Mouse (Mus musculus): ENCODE measurements around the gene Efnb3. TPM values are rescaled to one million over a fixed set of nuclear protein-coding genes. Genes with fewer than 3 reads are reported as not detected.

Gene Efnb3
- total and polyA plus RNA-seq, 2 experiments from 2014 or later, result 145 to 166 TPM

GRCm38 (mm10) chr11:69605726-69606490 lies 45.9 kb upstream of the Efnb3 start, which contains the start of gene Atp1b2:
Atp1b2 (minus strand) TSS chr11:69605942.
- DNase-seq (ENCODE audit: low spot score) (peak; percentile 95), ATAC-seq (ENCODE audit: low FRiP score) (peak; percentile 91)
- peak within 1 kb of the TSS; percentile 91 for H3K4me3 ChIP-seq (ENCODE audit: low read depth, low read length)
- peaks cover 10% of the 10 kb centered on the region for H3K4me1 ChIP-seq (ENCODE audit: insufficient read depth, low read length)
- peaks cover 18% of the 10 kb centered on the region for H3K36me3 ChIP-seq (ENCODE audit: insufficient read depth, low read length)
- peak within 1 kb of the TSS; percentile 90 for H3K9ac ChIP-seq (replicated peaks; ENCODE audit: low read length, poor library complexity, severe bottlenecking)
- H3K4me2 ChIP-seq (ENCODE audit: low read depth, low read length, poor library complexity, severe bottlenecking), result peak within 1 kb of the TSS; percentile 80
- no peaks in the 10 kb centered on the region for H3K9me3 ChIP-seq (ENCODE audit: low read length)
- H3K27ac ChIP-seq (ENCODE audit: low read depth, low read length), result peak within 1 kb of the TSS; percentile 90
- no peak for TF ChIP-seq CTCF (IDR thresholded peaks at IDR 0.05)
- no peaks in the 10 kb centered on the region for H3K27me3 ChIP-seq (ENCODE audit: insufficient read depth, low read length)
- WGBS, result 2% methylated on average over 32 of the region's 32 CpGs

- DNase-seq (ENCODE audit: low spot score) (peak; percentile 73), ATAC-seq (ENCODE audit: low FRiP score) (peak; percentile 68)
- no peak for TF ChIP-seq CTCF (IDR thresholded peaks at IDR 0.05)
- Histone ChIP-seq H3K36me3 (ENCODE audit: insufficient read depth, low read length) (peaks cover 26% of the 10 kb centered on the region), H3K4me3 (ENCODE audit: low read depth, low read length) (peak overlapping the region; percentile 91), H3K9ac (replicated peaks; ENCODE audit: low read length, poor library complexity, severe bottlenecking) (peak overlapping the region; percentile 90), H3K9me3 (ENCODE audit: low read length) (no peaks in the 10 kb centered on the region), H3K4me2 (ENCODE audit: low read depth, low read length, poor library complexity, severe bottlenecking) (peak overlapping the region; percentile 80), H3K27ac (ENCODE audit: low read depth, low read length) (peak overlapping the region; percentile 90), H3K27me3 (ENCODE audit: insufficient read depth, low read length) (no peaks in the 10 kb centered on the region), H3K4me1 (ENCODE audit: insufficient read depth, low read length) (peaks cover 10% of the 10 kb centered on the region)
- 1% methylated on average over 57 of the region's 73 CpGs for WGBS
Measured at GRCm38 (mm10) chr11:69604795-69605664, 45.0 kb upstream of the Efnb3 start.

- H3K27me3 ChIP-seq (ENCODE audit: insufficient read depth, low read length), result no peaks in the 10 kb centered on the region
- TF ChIP-seq CTCF (IDR thresholded peaks at IDR 0.05), result no peak
- peak overlapping the region; percentile 90 for H3K27ac ChIP-seq (ENCODE audit: low read depth, low read length)
- peak overlapping the region; percentile 90 for H3K9ac ChIP-seq (replicated peaks; ENCODE audit: low read length, poor library complexity, severe bottlenecking)
- peaks cover 10% of the 10 kb centered on the region for H3K4me1 ChIP-seq (ENCODE audit: insufficient read depth, low read length)
- ATAC-seq (ENCODE audit: low FRiP score), result no peak
- H3K9me3 ChIP-seq (ENCODE audit: low read length), result no peaks in the 10 kb centered on the region
- peak overlapping the region; percentile 80 for H3K4me2 ChIP-seq (ENCODE audit: low read depth, low read length, poor library complexity, severe bottlenecking)
- DNase-seq (ENCODE audit: low spot score), result no peak
- peaks cover 27% of the 10 kb centered on the region for H3K36me3 ChIP-seq (ENCODE audit: insufficient read depth, low read length)
- WGBS, result 27% methylated on average over 3 of the region's 3 CpGs
- H3K4me3 ChIP-seq (ENCODE audit: low read depth, low read length), result peak overlapping the region; percentile 91
Measured at GRCm38 (mm10) chr11:69604347-69604746, 44.3 kb upstream of the Efnb3 start.

GRCm38 (mm10) chr11:69603516-69603915 lies 43.5 kb upstream of the Efnb3 start:
- H3K4me2 ChIP-seq (ENCODE audit: low read depth, low read length, poor library complexity, severe bottlenecking), result peak overlapping the region; percentile 80
- 80% methylated on average over 8 of the region's 8 CpGs for WGBS

GRCm38 (mm10) chr11:69601768-69602167 lies 41.8 kb upstream of the Efnb3 start:
- Histone ChIP-seq H3K36me3 (ENCODE audit: insufficient read depth, low read length) (peaks cover 27% of the 10 kb centered on the region), H3K4me1 (ENCODE audit: insufficient read depth, low read length) (peaks cover 10% of the 10 kb centered on the region)
- WGBS, result 80% methylated on average over 3 of the region's 3 CpGs

More at GRCm38 (mm10) chr11:69603516-69603915, 43.5 kb upstream of the Efnb3 start:
- Histone ChIP-seq H3K27ac (ENCODE audit: low read depth, low read length) (peak overlapping the region; percentile 90; the same call in 1 of the 2 replicates), H3K9me3 (ENCODE audit: low read length) (no peaks in the 10 kb centered on the region), H3K9ac (replicated peaks; ENCODE audit: low read length, poor library complexity, severe bottlenecking) (no peak overlapping the region), H3K27me3 (ENCODE audit: insufficient read depth, low read length) (no peaks in the 10 kb centered on the region), H3K36me3 (ENCODE audit: insufficient read depth, low read length) (peaks cover 27% of the 10 kb centered on the region), H3K4me1 (ENCODE audit: insufficient read depth, low read length) (peaks cover 10% of the 10 kb centered on the region), H3K4me3 (ENCODE audit: low read depth, low read length) (peak overlapping the region; percentile 91)
- DNase-seq (ENCODE audit: low spot score) (no peak), ATAC-seq (ENCODE audit: low FRiP score) (no peak)
- TF ChIP-seq CTCF (IDR thresholded peaks at IDR 0.05), result no peak

More at GRCm38 (mm10) chr11:69601768-69602167, 41.8 kb upstream of the Efnb3 start:
- no peak overlapping the region for H3K4me2 ChIP-seq (ENCODE audit: low read depth, low read length, poor library complexity, severe bottlenecking)
- no peak for ATAC-seq (ENCODE audit: low FRiP score)
- DNase-seq (ENCODE audit: low spot score), result no peak
- H3K27me3 ChIP-seq (ENCODE audit: insufficient read depth, low read length), result no peaks in the 10 kb centered on the region
- TF ChIP-seq CTCF (IDR thresholded peaks at IDR 0.05), result no peak
- H3K27ac ChIP-seq (ENCODE audit: low read depth, low read length), result no peak overlapping the region
- no peak overlapping the region for H3K4me3 ChIP-seq (ENCODE audit: low read depth, low read length)
- H3K9me3 ChIP-seq (ENCODE audit: low read length), result no peaks in the 10 kb centered on the region
- H3K9ac ChIP-seq (replicated peaks; ENCODE audit: low read length, poor library complexity, severe bottlenecking), result no peak overlapping the region
